Mouse (Mus musculus) neural tube, embryonic 12.5 days (tissue): Measurements from ENCODE around the gene Fgf12. TPM values are rescaled to one million over a fixed set of nuclear protein-coding genes. Genes with fewer than 3 reads are reported as not detected.

Experiments used
- ATAC-seq: fragments of 200-750 bp; cut with Nextera tagmentation; 2 replicates; pipeline ENCODE4 v1.8.0; 2017; ENCODE audit warnings: low read depth, mild to moderate bottlenecking, moderate TSS enrichment, moderate library complexity; ENCODE audit not compliant: low FRiP score
- H3K27ac ChIP-seq: fragments of 300-500 bp; sonication (generic); 2 replicates; pipeline ENCODE4 v1.5.1; 2016
- H3K27me3 ChIP-seq: fragments of 300-500 bp; sonication (generic); replicated peaks from 2 replicates; pipeline ENCODE4 v1.6.1; 2016; ENCODE audit warnings: mild to moderate bottlenecking
- H3K36me3 ChIP-seq: fragments of 300-500 bp; sonication (generic); 2 replicates; pipeline ENCODE4 v1.6.1; 2016; ENCODE audit warnings: mild to moderate bottlenecking
- H3K4me1 ChIP-seq: fragments of 300-500 bp; sonication (generic); 2 replicates; pipeline ENCODE4 v1.6.1; 2016
- H3K4me2 ChIP-seq: fragments of 300-500 bp; sonication (generic); replicated peaks from 2 replicates; pipeline ENCODE4 v1.6.1; 2016; ENCODE audit warnings: mild to moderate bottlenecking
- H3K4me3 ChIP-seq: fragments of 300-500 bp; sonication (generic); 2 replicates; pipeline ENCODE4 v1.5.1; 2016
- H3K9ac ChIP-seq: fragments of 300-500 bp; sonication (generic); 2 replicates; pipeline ENCODE4 v1.6.1; 2016; ENCODE audit warnings: mild to moderate bottlenecking
- H3K9me3 ChIP-seq: fragments of 300-500 bp; sonication (generic); 2 replicates; pipeline ENCODE4 v1.6.1; 2016; ENCODE audit warnings: mild to moderate bottlenecking
- WGBS: fragments of 180-500 bp; shearing (Covaris S2); methylation state at CpG from one replicate; pipeline ENCODE4 v1.1.7; 2016; 5-methylcytosine and 5-hydroxymethylcytosine counted together
- polyA plus RNA-seq: library from polyadenylated mRNA; unstranded; fragments of >200 nt; fragmentation: Nextera tagmentation; extraction: Ambion mirVana; gene quantifications from 2 replicates; pipeline ENCODE4 v1.2.1, GENCODE M21; 2016

The Fgf12 gene
- polyA plus RNA-seq, 1 experiment from 2014 or later, result 18.5 TPM

GRCm38 (mm10) chr16:28373311-28373710, 379.6 kb downstream of the Fgf12 start:
- Histone ChIP-seq H3K4me2 (no peak overlapping the region), H3K9ac (no peak overlapping the region), H3K4me1 (no peaks in the 10 kb centered on the region), H3K27ac (no peak overlapping the region), H3K4me3 (no peak overlapping the region), H3K27me3 (no peaks in the 10 kb centered on the region), H3K36me3 (no peaks in the 10 kb centered on the region), H3K9me3 (no peaks in the 10 kb centered on the region)
- ATAC-seq, result no peak

- no peak for ATAC-seq
- H3K36me3 ChIP-seq, result no peaks in the 10 kb centered on the region
- 75% methylated on average over 2 of the region's 2 CpGs for WGBS
- no peak overlapping the region for H3K9ac ChIP-seq
- H3K9me3 ChIP-seq, result no peaks in the 10 kb centered on the region
- no peak overlapping the region for H3K4me3 ChIP-seq
- no peaks in the 10 kb centered on the region for H3K4me1 ChIP-seq
- no peak overlapping the region for H3K27ac ChIP-seq
- no peaks in the 10 kb centered on the region for H3K27me3 ChIP-seq
- H3K4me2 ChIP-seq, result no peak overlapping the region
Observed at GRCm38 (mm10) chr16:28350624-28351023, 402.2 kb downstream of the Fgf12 start.

GRCm38 (mm10) chr16:28345323-28345722, 407.5 kb downstream of the Fgf12 start:
- H3K4me1 ChIP-seq, result no peaks in the 10 kb centered on the region
- WGBS, result 42% methylated on average over 6 of the region's 6 CpGs
- H3K27ac ChIP-seq, result no peak overlapping the region
- no peaks in the 10 kb centered on the region for H3K9me3 ChIP-seq
- no peaks in the 10 kb centered on the region for H3K27me3 ChIP-seq
- no peak overlapping the region for H3K4me2 ChIP-seq
- peak; percentile 65 for ATAC-seq
- no peak overlapping the region for H3K9ac ChIP-seq
- no peak overlapping the region for H3K4me3 ChIP-seq
- H3K36me3 ChIP-seq, result no peaks in the 10 kb centered on the region

- Histone ChIP-seq H3K4me3 (no peak overlapping the region), H3K9ac (no peak overlapping the region), H3K27ac (no peak overlapping the region), H3K9me3 (no peaks in the 10 kb centered on the region), H3K4me2 (no peak overlapping the region), H3K36me3 (no peaks in the 10 kb centered on the region), H3K27me3 (no peaks in the 10 kb centered on the region), H3K4me1 (no peaks in the 10 kb centered on the region)
- ATAC-seq, result no peak
- WGBS, result 88% methylated on average over 1 of the region's 1 CpGs
Observed at GRCm38 (mm10) chr16:28337930-28338329, 414.9 kb downstream of the Fgf12 start.

GRCm38 (mm10) chr16:28336700-28337099, 416.2 kb downstream of the Fgf12 start:
- Histone ChIP-seq H3K36me3 (no peaks in the 10 kb centered on the region), H3K4me1 (no peaks in the 10 kb centered on the region), H3K9ac (no peak overlapping the region), H3K27me3 (no peaks in the 10 kb centered on the region), H3K4me3 (no peak overlapping the region), H3K9me3 (no peaks in the 10 kb centered on the region), H3K4me2 (no peak overlapping the region), H3K27ac (no peak overlapping the region)
- no peak for ATAC-seq
- WGBS, result 65% methylated on average over 1 of the region's 1 CpGs

- H3K9ac ChIP-seq, result no peak overlapping the region
- no peaks in the 10 kb centered on the region for H3K27me3 ChIP-seq
- H3K36me3 ChIP-seq, result no peaks in the 10 kb centered on the region
- H3K4me1 ChIP-seq, result no peaks in the 10 kb centered on the region
- H3K27ac ChIP-seq, result no peak overlapping the region
- no peak overlapping the region for H3K4me2 ChIP-seq
- WGBS, result 94% methylated on average over 3 of the region's 3 CpGs
- H3K4me3 ChIP-seq, result no peak overlapping the region
- no peaks in the 10 kb centered on the region for H3K9me3 ChIP-seq
- no peak for ATAC-seq
Observed at GRCm38 (mm10) chr16:28335025-28335424, 417.8 kb downstream of the Fgf12 start.

- H3K9ac ChIP-seq, result no peak overlapping the region
- H3K27me3 ChIP-seq, result no peaks in the 10 kb centered on the region
- H3K4me3 ChIP-seq, result no peak overlapping the region
- no peaks in the 10 kb centered on the region for H3K9me3 ChIP-seq
- H3K4me2 ChIP-seq, result no peak overlapping the region
- H3K27ac ChIP-seq, result no peak overlapping the region
- no peaks in the 10 kb centered on the region for H3K4me1 ChIP-seq
- no peak for ATAC-seq
- WGBS, result 41% methylated on average over 3 of the region's 3 CpGs
- H3K36me3 ChIP-seq, result no peaks in the 10 kb centered on the region
Observed at GRCm38 (mm10) chr16:28323576-28323975, 429.3 kb downstream of the Fgf12 start.

GRCm38 (mm10) chr16:28311618-28312017, 441.2 kb downstream of the Fgf12 start:
- Histone ChIP-seq H3K4me2 (no peak overlapping the region), H3K9me3 (no peaks in the 10 kb centered on the region), H3K4me1 (no peaks in the 10 kb centered on the region), H3K9ac (no peak overlapping the region), H3K36me3 (no peaks in the 10 kb centered on the region), H3K27me3 (no peaks in the 10 kb centered on the region), H3K4me3 (no peak overlapping the region), H3K27ac (no peak overlapping the region)
- no peak for ATAC-seq
- WGBS, result 83% methylated on average over 4 of the region's 4 CpGs

GRCm38 (mm10) chr16:28303889-28304288, 449.0 kb downstream of the Fgf12 start:
- H3K4me1 ChIP-seq, result no peaks in the 10 kb centered on the region
- H3K27ac ChIP-seq, result no peak overlapping the region
- no peak overlapping the region for H3K4me3 ChIP-seq
- H3K27me3 ChIP-seq, result no peaks in the 10 kb centered on the region
- no peaks in the 10 kb centered on the region for H3K9me3 ChIP-seq
- no peak overlapping the region for H3K4me2 ChIP-seq
- 39% methylated on average over 1 of the region's 1 CpGs for WGBS
- H3K9ac ChIP-seq, result no peak overlapping the region
- H3K36me3 ChIP-seq, result no peaks in the 10 kb centered on the region
- no peak for ATAC-seq

- Histone ChIP-seq H3K27ac (no peak overlapping the region), H3K9me3 (no peaks in the 10 kb centered on the region), H3K9ac (no peak overlapping the region), H3K4me3 (no peak overlapping the region), H3K4me1 (no peaks in the 10 kb centered on the region), H3K36me3 (no peaks in the 10 kb centered on the region), H3K4me2 (no peak overlapping the region), H3K27me3 (no peaks in the 10 kb centered on the region)
- no peak for ATAC-seq
- 55% methylated on average over 4 of the region's 4 CpGs for WGBS
Observed at GRCm38 (mm10) chr16:28289689-28290330, 463.1 kb downstream of the Fgf12 start.

- H3K27me3 ChIP-seq, result no peaks in the 10 kb centered on the region
Observed at GRCm38 (mm10) chr16:28257904-28258303, 495.0 kb downstream of the Fgf12 start.

GRCm38 (mm10) chr16:28254303-28254702, 498.6 kb downstream of the Fgf12 start:
- no peak for ATAC-seq
- no peak overlapping the region for H3K4me2 ChIP-seq
- WGBS, result 82% methylated on average over 4 of the region's 4 CpGs
- no peak overlapping the region for H3K27ac ChIP-seq
- H3K27me3 ChIP-seq, result no peaks in the 10 kb centered on the region
- H3K9me3 ChIP-seq, result no peaks in the 10 kb centered on the region
- no peak overlapping the region for H3K4me3 ChIP-seq
- no peak overlapping the region for H3K9ac ChIP-seq
- no peaks in the 10 kb centered on the region for H3K36me3 ChIP-seq
- H3K4me1 ChIP-seq, result no peaks in the 10 kb centered on the region

More at GRCm38 (mm10) chr16:28257904-28258303, 495.0 kb downstream of the Fgf12 start:
- H3K4me3 ChIP-seq, result no peak overlapping the region
- no peak for ATAC-seq
- H3K9ac ChIP-seq, result no peak overlapping the region
- no peak overlapping the region for H3K4me2 ChIP-seq
- no peaks in the 10 kb centered on the region for H3K36me3 ChIP-seq
- H3K4me1 ChIP-seq, result no peaks in the 10 kb centered on the region
- H3K27ac ChIP-seq, result no peak overlapping the region
- WGBS, result 78% methylated on average over 5 of the region's 5 CpGs
- H3K9me3 ChIP-seq, result no peaks in the 10 kb centered on the region

- Histone ChIP-seq H3K36me3 (no peaks in the 10 kb centered on the region), H3K27ac (no peak overlapping the region), H3K27me3 (no peaks in the 10 kb centered on the region), H3K9ac (no peak overlapping the region), H3K4me2 (no peak overlapping the region), H3K9me3 (no peaks in the 10 kb centered on the region), H3K4me1 (no peaks in the 10 kb centered on the region), H3K4me3 (no peak overlapping the region)
- WGBS, result 72% methylated on average over 3 of the region's 3 CpGs
- ATAC-seq, result no peak
Observed at GRCm38 (mm10) chr16:28251930-28252329, 500.9 kb downstream of the Fgf12 start.
